Mouse (Mus musculus) embryonic fibroblast, embryonic 13.5 days (primary cell): ENCODE measurements around the gene Hectd4. TPM values are rescaled to one million over a fixed set of nuclear protein-coding genes. Genes with fewer than 3 reads are reported as not detected.
A peak's percentile ranks its signal among the peaks of the same experiment; 100 is the strongest.

Experiments
- H3K27ac ChIP-seq: 2 replicates; pipeline ENCODE4 v1.5.1; 2012; ENCODE audit warnings: low read length, control low read depth, inconsistent platforms; ENCODE audit not compliant: insufficient read depth
- H3K4me1 ChIP-seq: 2 replicates; pipeline ENCODE4 v1.6.1; 2011; ENCODE audit warnings: low read length; ENCODE audit not compliant: control insufficient read depth, insufficient read depth
- H3K4me3 ChIP-seq: 2 replicates; pipeline ENCODE4 v1.5.1; 2011; ENCODE audit warnings: mild to moderate bottlenecking, control low read depth, low read length; ENCODE audit not compliant: insufficient read depth
- CTCF ChIP-seq: IDR thresholded peaks from 2 replicates; pipeline ENCODE4 v1.5.1; 2011; ENCODE audit warnings: mild to moderate bottlenecking, control low read depth, low read length, moderate library complexity, borderline replicate concordance; ENCODE audit not compliant: insufficient read depth
- POLR2A ChIP-seq: IDR thresholded peaks from 2 replicates; pipeline ENCODE4 v1.6.1; 2011; ENCODE audit warnings: low read depth, mild to moderate bottlenecking, control low read depth, low read length, moderate library complexity
- polyA plus RNA-seq: library from polyadenylated mRNA; stranded (reverse); fragments of >200 nt; gene quantifications from 2 replicates; pipeline ENCODE4 v1.2.4, GENCODE M21; 2011; ENCODE audit warnings: low read depth; ENCODE audit not compliant: missing spikeins, insufficient read length

Gene Hectd4
- polyA plus RNA-seq, 1 experiment: 17.2 TPM

DNA sequence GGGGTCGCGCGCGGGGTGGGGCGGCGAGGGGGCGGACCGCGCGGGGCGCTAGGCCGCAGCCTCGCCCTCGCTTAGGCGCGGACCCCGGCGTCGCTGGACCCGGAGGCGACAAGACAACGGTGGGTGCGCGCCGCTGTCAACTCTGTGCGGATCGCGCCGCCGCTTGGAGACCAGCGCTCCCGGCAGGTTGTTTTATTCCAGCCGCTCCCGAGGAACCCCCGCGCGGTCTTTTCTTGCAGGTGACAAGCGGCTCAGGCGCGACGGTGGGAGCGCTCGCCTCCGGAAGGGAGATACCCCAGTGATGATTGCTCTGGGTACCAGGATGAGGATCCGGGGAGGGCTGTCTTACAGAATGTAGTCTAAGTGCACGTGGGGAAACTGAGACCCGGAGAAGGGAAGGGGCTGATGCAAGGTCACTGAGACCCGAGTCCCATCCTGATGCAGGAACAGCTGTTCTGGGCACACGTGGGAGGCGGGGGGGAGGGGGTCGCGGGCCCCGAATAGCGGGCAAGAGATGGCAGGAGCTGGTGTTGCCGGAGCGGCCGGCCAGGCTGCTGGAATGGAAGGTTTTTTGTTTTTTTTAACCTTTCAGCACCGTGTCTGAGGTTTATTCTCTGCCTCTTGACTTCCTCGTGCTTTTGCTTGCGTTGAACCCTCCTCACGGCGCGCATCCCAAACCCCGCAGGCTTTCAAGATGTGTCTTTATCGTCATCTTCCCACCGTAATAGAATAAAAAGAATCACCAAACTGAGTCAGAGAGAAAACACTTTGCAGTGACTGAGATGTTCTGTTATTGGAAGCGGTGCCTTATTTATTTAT lies 178.3 kb downstream of the Hectd4 start:
- H3K27ac ChIP-seq: no peak overlapping the region
- H3K4me1 ChIP-seq: peaks cover 5% of the 10 kb centered on the region
- H3K4me3 ChIP-seq: peak overlapping the region; percentile 100
- TF ChIP-seq CTCF (no peak), POLR2A (no peak)

DNA sequence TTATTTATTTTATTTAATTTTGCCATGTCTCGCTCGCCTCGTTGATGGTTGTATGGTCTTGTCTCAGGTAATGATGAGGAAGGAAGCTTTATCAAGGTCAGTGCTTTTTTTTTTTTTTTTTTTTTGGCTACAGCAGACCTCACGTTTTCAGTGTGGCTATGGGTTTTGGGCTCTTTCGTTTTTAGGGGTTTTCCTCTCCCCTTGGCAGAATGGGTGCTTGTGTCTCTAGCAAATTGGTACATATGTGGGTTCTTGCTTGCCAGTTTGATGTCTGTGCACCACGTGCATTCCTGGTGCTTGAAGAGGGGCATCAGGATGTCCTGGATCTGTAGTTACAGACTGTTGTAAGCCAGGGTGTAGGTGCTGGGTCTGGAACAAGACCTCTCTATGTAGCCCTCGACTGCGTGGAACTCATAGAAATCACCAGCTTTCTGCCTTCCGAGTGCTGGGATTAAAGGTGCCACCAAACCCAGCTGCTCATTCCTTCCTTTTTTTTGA lies 179.0 kb downstream of the Hectd4 start:
- peaks cover 5% of the 10 kb centered on the region for H3K4me1 ChIP-seq
- no peak for TF ChIP-seq CTCF
- TF ChIP-seq POLR2A: no peak

DNA sequence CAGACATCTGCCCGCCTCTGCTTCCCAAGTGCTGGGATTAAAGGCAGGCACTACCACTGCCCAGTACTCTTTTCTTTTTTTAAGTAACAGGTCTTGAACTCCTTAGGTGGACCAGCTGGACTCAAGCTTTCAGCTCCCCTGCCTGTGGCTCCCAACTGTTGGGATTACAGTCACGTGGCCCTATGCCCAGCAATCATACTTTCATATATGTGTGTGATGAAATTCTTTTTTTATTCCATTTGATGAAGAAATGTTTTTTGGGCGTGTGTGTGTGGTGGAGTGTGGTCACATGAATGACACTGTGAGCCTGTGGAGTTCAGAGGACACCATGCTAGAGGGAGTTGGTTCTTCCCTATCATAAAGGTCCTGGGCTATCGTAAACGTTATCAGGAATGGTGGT lies 179.5 kb downstream of the Hectd4 start:
- TF ChIP-seq CTCF: no peak
- TF ChIP-seq POLR2A: no peak
- Histone ChIP-seq H3K27ac (no peak overlapping the region), H3K4me1 (peaks cover 5% of the 10 kb centered on the region), H3K4me3 (peak overlapping the region; percentile 100)

More for the DNA sequence above, 179.0 kb downstream of the Hectd4 start:
- Histone ChIP-seq H3K4me3 (peak overlapping the region; percentile 100), H3K27ac (no peak overlapping the region)

DNA sequence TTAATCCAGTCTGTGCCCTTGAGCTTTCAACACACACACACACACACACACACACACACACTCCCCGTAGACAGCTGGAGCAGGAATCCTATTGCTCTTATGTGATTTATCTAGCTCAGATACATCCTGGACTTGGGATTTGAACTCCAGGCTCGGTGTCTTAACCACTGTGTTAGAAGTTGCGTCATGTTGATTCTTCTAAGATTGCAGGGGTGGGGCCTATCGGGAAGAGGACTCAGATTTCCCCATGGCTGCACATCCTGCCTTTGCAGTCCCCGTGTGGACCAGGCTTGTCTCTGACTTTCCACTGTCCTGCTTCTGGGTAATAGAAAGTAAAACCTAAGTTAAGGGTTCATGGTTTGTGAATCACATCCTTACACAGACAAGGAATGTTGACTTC lies 180.0 kb downstream of the Hectd4 start:
- Histone ChIP-seq H3K4me3 (0 out of 2 replicates have a peak overlapping the region, but pooled peaks have one; percentile 100), H3K4me1 (peaks cover 5% of the 10 kb centered on the region), H3K27ac (no peak overlapping the region)
- TF ChIP-seq POLR2A (no peak), CTCF (no peak)

DNA sequence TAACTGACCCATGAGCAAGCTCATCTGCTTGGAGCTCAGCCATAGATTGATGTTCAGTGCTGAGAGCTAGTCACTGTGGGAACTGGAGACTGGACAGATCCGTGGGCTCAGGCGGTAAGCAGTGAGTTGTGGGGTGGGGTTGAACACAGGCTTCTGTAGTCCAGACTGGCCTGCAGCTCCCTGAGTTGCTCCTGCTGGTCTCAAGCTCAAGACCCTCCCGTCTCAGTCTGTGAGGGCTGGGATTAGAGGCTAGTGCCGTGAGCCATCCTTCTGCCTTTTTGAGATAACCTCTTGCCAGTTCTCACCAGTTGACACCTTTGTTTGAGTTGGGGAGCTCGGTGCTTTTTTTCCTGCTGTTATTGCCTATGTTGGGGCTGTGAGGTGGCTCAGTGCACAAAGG lies 180.8 kb downstream of the Hectd4 start:
- TF ChIP-seq POLR2A (no peak), CTCF (no peak)
- Histone ChIP-seq H3K4me3 (no peak overlapping the region), H3K27ac (no peak overlapping the region), H3K4me1 (peaks cover 5% of the 10 kb centered on the region)

DNA sequence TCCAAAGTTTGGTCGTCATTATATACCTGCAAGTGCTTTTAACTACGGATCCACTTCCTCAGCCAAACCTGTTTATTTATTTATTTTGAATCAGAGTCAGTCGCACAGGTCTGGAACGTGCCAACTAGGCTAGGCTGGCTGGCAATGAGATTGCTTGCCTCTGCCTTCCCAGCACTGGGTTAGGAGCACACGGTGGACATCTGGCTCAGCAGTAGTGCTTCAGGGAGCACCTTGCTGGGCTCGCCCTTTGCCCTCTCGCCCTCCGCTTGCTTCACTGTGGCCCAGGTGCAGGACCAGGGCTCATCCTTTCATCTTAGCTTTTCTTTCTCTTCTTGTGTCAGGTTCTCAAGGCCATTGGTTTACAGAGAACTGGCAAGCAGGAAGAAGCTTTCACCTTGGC lies 187.8 kb downstream of the Hectd4 start:
- H3K4me1 ChIP-seq: no peaks in the 10 kb centered on the region
- TF ChIP-seq POLR2A (no peak), CTCF (no peak)
- no peak overlapping the region for H3K27ac ChIP-seq
- no peak overlapping the region for H3K4me3 ChIP-seq

DNA sequence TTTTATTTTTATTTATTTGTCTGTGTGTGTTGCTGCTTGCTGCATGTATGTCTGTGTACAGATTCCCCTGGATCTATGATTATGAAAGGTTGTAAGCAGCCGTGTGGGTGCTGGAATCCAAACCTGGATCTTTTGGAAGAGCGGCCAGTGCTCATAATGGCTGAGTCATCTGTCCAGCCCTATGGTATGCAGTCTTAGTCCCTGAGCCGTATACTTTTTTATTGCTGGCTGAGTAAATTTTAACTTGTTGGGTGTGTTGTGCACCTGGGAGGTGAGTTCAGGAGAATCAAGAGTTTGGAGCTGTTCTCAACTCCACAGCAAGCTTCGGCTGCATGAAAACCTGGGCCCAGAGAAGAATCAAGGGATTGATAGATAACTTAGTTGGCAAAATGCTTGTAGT lies 191.0 kb downstream of the Hectd4 start:
- Histone ChIP-seq H3K27ac (no peak overlapping the region), H3K4me1 (no peaks in the 10 kb centered on the region), H3K4me3 (no peak overlapping the region)
- TF ChIP-seq POLR2A: no peak
- TF ChIP-seq CTCF: no peak

Other genes with a start within 250 kb of the Hectd4 start
- not detected in 2 replicates for gene Rph3a, start 210.1 kb upstream of the Hectd4 start, polyA plus RNA-seq
- 90.6 and 103 TPM in 2 replicates for gene Ptpn11, start 28.8 kb upstream of the Hectd4 start, polyA plus RNA-seq
- gene Rpl6, start 15.7 kb upstream of the Hectd4 start, polyA plus RNA-seq: 1,069 and 1,098 TPM in 2 replicates
- 34.5 and 36.1 TPM in 2 replicates for gene Trafd1, start 165.4 kb downstream of the Hectd4 start, polyA plus RNA-seq
- 24.6 and 34.4 TPM in 2 replicates for gene Naa25, start 177.7 kb downstream of the Hectd4 start, polyA plus RNA-seq
- gene Tmem116, start 231.7 kb downstream of the Hectd4 start, polyA plus RNA-seq: 2.0 TPM in 1 of 2 replicates, not detected in the other
- gene Erp29, start 232.3 kb downstream of the Hectd4 start, polyA plus RNA-seq: 135 and 136 TPM in 2 replicates